Mouse (Mus musculus): ENCODE measurements at regions not wholly inside any gene's neighbourhood (a gene's known extent, or its start where the extent isn't known, plus 50 kb on each side); places are given as distances from the start of the nearest gene placed in this dataset.

GRCm38 (mm10) chr13:102326003-102326402 lies 367.4 kb upstream of the Cd180 start:
- TF ChIP-seq CTCF (IDR thresholded peaks at IDR 0.05) = no peak
- no peak for TF ChIP-seq EP300 (IDR thresholded peaks at IDR 0.05)
